Mouse (Mus musculus): ENCODE results near the gene Nacc2. TPM values are rescaled to one million over a fixed set of nuclear protein-coding genes. Genes with fewer than 3 reads are reported as not detected.

The Nacc2 gene
- polyA plus RNA-seq, 1 experiment from 2014 or later = 10.4 TPM

GRCm38 (mm10) chr2:26082883-26083282, 40.1 kb downstream of the Nacc2 start:
- Histone ChIP-seq H3K9me3 (ENCODE audit: control insufficient read depth, low read depth, low read length) (no peaks in the 10 kb centered on the region), H3K27me3 (ENCODE audit: control insufficient read depth, insufficient read depth, low read length) (no peaks in the 10 kb centered on the region), H3K36me3 (ENCODE audit: control insufficient read depth, insufficient read depth, low read length) (no peaks in the 10 kb centered on the region), H3K9ac (replicated peaks; ENCODE audit: low read depth, low read length) (no peak overlapping the region), H3K4me2 (replicated peaks; ENCODE audit: low read depth, low read length) (no peak overlapping the region), H3K4me1 (ENCODE audit: control insufficient read depth, insufficient read depth, low read length) (no peaks in the 10 kb centered on the region), H3K27ac (ENCODE audit: low read length) (no peak overlapping the region), H3K4me3 (ENCODE audit: low read depth, low read length) (no peak overlapping the region)
- ATAC-seq (ENCODE audit: insufficient number of reproducible peaks, insufficient read depth, low FRiP score, low read depth) = no peak
- WGBS = 76% methylated on average over 4 of the region's 4 CpGs

DNA sequence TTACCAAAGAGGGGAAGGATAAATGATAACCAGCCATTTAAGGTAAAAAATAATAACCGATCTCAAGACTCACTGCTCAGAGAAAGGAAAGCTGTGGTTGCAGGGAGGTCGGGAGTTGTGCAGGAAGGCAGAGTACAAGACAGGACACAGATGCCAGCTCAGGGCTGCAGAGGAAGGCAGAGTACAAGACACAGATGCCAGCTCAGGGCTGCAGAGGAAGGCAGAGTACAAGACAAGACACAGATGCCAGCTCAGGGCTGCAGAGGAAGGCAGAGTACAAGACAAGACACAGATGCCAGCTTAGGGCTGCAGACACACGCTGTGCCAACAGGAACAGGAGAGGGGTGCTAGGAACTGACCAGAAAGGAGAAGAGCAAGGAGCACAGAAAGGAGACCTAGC, 42.2 kb downstream of the Nacc2 start:
- ATAC-seq (ENCODE audit: insufficient number of reproducible peaks, insufficient read depth, low FRiP score, low read depth) = no peak
- Histone ChIP-seq H3K9ac (replicated peaks; ENCODE audit: low read depth, low read length) (no peak overlapping the region), H3K27ac (ENCODE audit: low read length) (no peak overlapping the region), H3K9me3 (ENCODE audit: control insufficient read depth, low read depth, low read length) (no peaks in the 10 kb centered on the region), H3K4me3 (ENCODE audit: low read depth, low read length) (no peak overlapping the region), H3K4me1 (ENCODE audit: control insufficient read depth, insufficient read depth, low read length) (no peaks in the 10 kb centered on the region), H3K27me3 (ENCODE audit: control insufficient read depth, insufficient read depth, low read length) (no peaks in the 10 kb centered on the region), H3K4me2 (replicated peaks; ENCODE audit: low read depth, low read length) (no peak overlapping the region), H3K36me3 (ENCODE audit: control insufficient read depth, insufficient read depth, low read length) (no peaks in the 10 kb centered on the region)
- 61% methylated on average over 3 of the region's 3 CpGs for whole genome bisulfite sequencing

DNA sequence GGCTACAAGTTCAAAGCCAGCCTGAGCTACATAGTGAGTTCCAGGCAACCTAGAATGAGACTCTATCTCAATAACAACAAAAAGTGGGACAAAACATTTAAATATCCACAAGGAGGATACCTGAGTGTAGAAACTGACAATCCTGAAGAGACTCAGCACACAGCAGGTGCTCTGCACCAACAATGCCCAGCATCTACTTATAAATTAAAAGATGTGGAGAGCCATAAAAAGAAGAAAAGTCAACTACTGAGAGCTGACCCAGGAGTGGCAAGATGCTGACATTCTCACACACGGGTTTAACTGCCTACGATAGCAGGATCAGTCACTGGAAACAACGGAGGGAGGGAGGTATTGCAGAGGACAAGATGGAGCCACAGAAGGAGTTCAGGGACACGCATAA, 43.6 kb downstream of the Nacc2 start:
- Histone ChIP-seq H3K4me3 (ENCODE audit: low read depth, low read length) (no peak overlapping the region), H3K27me3 (ENCODE audit: control insufficient read depth, insufficient read depth, low read length) (no peaks in the 10 kb centered on the region), H3K4me1 (ENCODE audit: control insufficient read depth, insufficient read depth, low read length) (no peaks in the 10 kb centered on the region), H3K9ac (replicated peaks; ENCODE audit: low read depth, low read length) (no peak overlapping the region), H3K36me3 (ENCODE audit: control insufficient read depth, insufficient read depth, low read length) (no peaks in the 10 kb centered on the region), H3K9me3 (ENCODE audit: control insufficient read depth, low read depth, low read length) (no peaks in the 10 kb centered on the region), H3K4me2 (replicated peaks; ENCODE audit: low read depth, low read length) (no peak overlapping the region), H3K27ac (ENCODE audit: low read length) (no peak overlapping the region)
- no peak for ATAC-seq (ENCODE audit: insufficient number of reproducible peaks, insufficient read depth, low FRiP score, low read depth)
- 85% methylated on average over 4 of the region's 4 CpGs for WGBS

- Histone ChIP-seq H3K9me3 (ENCODE audit: control insufficient read depth, low read depth, low read length) (no peaks in the 10 kb centered on the region), H3K4me3 (ENCODE audit: low read depth, low read length) (no peak overlapping the region), H3K27ac (ENCODE audit: low read length) (no peak overlapping the region), H3K4me2 (replicated peaks; ENCODE audit: low read depth, low read length) (no peak overlapping the region), H3K36me3 (ENCODE audit: control insufficient read depth, insufficient read depth, low read length) (no peaks in the 10 kb centered on the region), H3K4me1 (ENCODE audit: control insufficient read depth, insufficient read depth, low read length) (no peaks in the 10 kb centered on the region), H3K9ac (replicated peaks; ENCODE audit: low read depth, low read length) (no peak overlapping the region), H3K27me3 (ENCODE audit: control insufficient read depth, insufficient read depth, low read length) (no peaks in the 10 kb centered on the region)
- ATAC-seq (ENCODE audit: insufficient number of reproducible peaks, insufficient read depth, low FRiP score, low read depth) = no peak
- 78% methylated on average over 4 of the region's 4 CpGs for WGBS
Observed at GRCm38 (mm10) chr2:26077068-26077467, 46.0 kb downstream of the Nacc2 start.

GRCm38 (mm10) chr2:26076121-26076520, 46.9 kb downstream of the Nacc2 start:
- no peaks in the 10 kb centered on the region for H3K9me3 ChIP-seq (ENCODE audit: control insufficient read depth, low read depth, low read length)
- no peaks in the 10 kb centered on the region for H3K4me1 ChIP-seq (ENCODE audit: control insufficient read depth, insufficient read depth, low read length)
- H3K27me3 ChIP-seq (ENCODE audit: control insufficient read depth, insufficient read depth, low read length) = no peaks in the 10 kb centered on the region
- H3K36me3 ChIP-seq (ENCODE audit: control insufficient read depth, insufficient read depth, low read length) = no peaks in the 10 kb centered on the region
- ATAC-seq (ENCODE audit: insufficient number of reproducible peaks, insufficient read depth, low FRiP score, low read depth) = no peak
- no peak overlapping the region for H3K9ac ChIP-seq (replicated peaks; ENCODE audit: low read depth, low read length)
- 72% methylated on average over 2 of the region's 2 CpGs for WGBS
- H3K4me3 ChIP-seq (ENCODE audit: low read depth, low read length) = no peak overlapping the region
- H3K27ac ChIP-seq (ENCODE audit: low read length) = no peak overlapping the region
- no peak overlapping the region for H3K4me2 ChIP-seq (replicated peaks; ENCODE audit: low read depth, low read length)

- Histone ChIP-seq H3K27ac (ENCODE audit: low read length) (no peak overlapping the region), H3K9ac (replicated peaks; ENCODE audit: low read depth, low read length) (no peak overlapping the region), H3K4me3 (ENCODE audit: low read depth, low read length) (no peak overlapping the region), H3K9me3 (ENCODE audit: control insufficient read depth, low read depth, low read length) (no peaks in the 10 kb centered on the region), H3K4me1 (ENCODE audit: control insufficient read depth, insufficient read depth, low read length) (no peaks in the 10 kb centered on the region), H3K36me3 (ENCODE audit: control insufficient read depth, insufficient read depth, low read length) (no peaks in the 10 kb centered on the region), H3K27me3 (ENCODE audit: control insufficient read depth, insufficient read depth, low read length) (no peaks in the 10 kb centered on the region), H3K4me2 (replicated peaks; ENCODE audit: low read depth, low read length) (no peak overlapping the region)
- no peak for ATAC-seq (ENCODE audit: insufficient number of reproducible peaks, insufficient read depth, low FRiP score, low read depth)
- 87% methylated on average over 5 of the region's 5 CpGs for WGBS
Observed at GRCm38 (mm10) chr2:26074551-26074950, 48.5 kb downstream of the Nacc2 start.

DNA sequence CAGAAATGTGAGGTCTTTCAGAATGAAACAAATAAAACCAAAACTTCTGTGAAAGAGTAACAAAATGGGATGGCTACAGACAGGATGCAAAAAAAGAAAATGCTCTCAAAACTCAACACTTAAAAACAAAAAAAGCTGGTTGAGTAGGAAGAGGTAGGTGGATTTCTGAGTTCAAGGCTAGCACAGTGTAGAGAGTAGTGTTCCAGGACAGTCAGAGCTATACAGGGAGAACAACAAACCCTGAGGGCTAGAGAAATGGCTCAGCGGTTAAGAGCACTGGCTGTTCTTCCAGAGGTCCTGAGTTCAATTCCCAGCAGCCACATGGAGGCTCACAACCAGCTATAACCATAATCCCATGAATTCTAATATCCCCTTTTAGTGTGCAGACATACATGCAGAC, 54.4 kb downstream of the Nacc2 start:
- H3K4me1 ChIP-seq (ENCODE audit: control insufficient read depth, insufficient read depth, low read length) = no peaks in the 10 kb centered on the region
- no peak for ATAC-seq (ENCODE audit: insufficient number of reproducible peaks, insufficient read depth, low FRiP score, low read depth)
- H3K36me3 ChIP-seq (ENCODE audit: control insufficient read depth, insufficient read depth, low read length) = no peaks in the 10 kb centered on the region
- no peak overlapping the region for H3K4me2 ChIP-seq (replicated peaks; ENCODE audit: low read depth, low read length)
- no peaks in the 10 kb centered on the region for H3K9me3 ChIP-seq (ENCODE audit: control insufficient read depth, low read depth, low read length)
- H3K4me3 ChIP-seq (ENCODE audit: low read depth, low read length) = no peak overlapping the region
- no peak overlapping the region for H3K9ac ChIP-seq (replicated peaks; ENCODE audit: low read depth, low read length)
- 91% methylated on average over 1 of the region's 1 CpGs for WGBS
- no peak overlapping the region for H3K27ac ChIP-seq (ENCODE audit: low read length)
- no peaks in the 10 kb centered on the region for H3K27me3 ChIP-seq (ENCODE audit: control insufficient read depth, insufficient read depth, low read length)

GRCm38 (mm10) chr2:26068175-26068574, 54.8 kb downstream of the Nacc2 start:
- Histone ChIP-seq H3K9ac (replicated peaks; ENCODE audit: low read depth, low read length) (no peak overlapping the region), H3K4me2 (replicated peaks; ENCODE audit: low read depth, low read length) (no peak overlapping the region), H3K4me3 (ENCODE audit: low read depth, low read length) (no peak overlapping the region), H3K36me3 (ENCODE audit: control insufficient read depth, insufficient read depth, low read length) (no peaks in the 10 kb centered on the region), H3K9me3 (ENCODE audit: control insufficient read depth, low read depth, low read length) (no peaks in the 10 kb centered on the region), H3K4me1 (ENCODE audit: control insufficient read depth, insufficient read depth, low read length) (no peaks in the 10 kb centered on the region), H3K27me3 (ENCODE audit: control insufficient read depth, insufficient read depth, low read length) (no peaks in the 10 kb centered on the region), H3K27ac (ENCODE audit: low read length) (no peak overlapping the region)
- no peak for ATAC-seq (ENCODE audit: insufficient number of reproducible peaks, insufficient read depth, low FRiP score, low read depth)
- WGBS = 67% methylated on average over 7 of the region's 7 CpGs

DNA sequence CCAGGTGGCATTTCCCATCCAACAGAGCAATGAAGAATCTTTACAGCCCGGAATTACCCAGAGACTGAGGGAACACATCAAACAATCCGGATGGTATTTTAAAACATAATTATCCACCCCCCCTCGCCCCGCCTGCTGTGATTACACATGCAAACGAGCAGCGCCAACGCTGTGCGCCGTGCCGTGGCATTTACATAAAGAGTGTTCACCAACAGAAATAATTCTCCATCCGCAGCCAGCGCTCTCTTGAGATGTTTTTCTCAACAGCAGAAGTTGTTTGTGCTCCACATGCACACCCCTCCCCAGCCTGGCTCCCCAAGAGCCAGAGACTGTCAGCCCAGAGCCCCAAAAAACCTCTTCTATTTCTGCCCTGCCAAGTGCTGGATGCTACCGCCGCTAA, 56.5 kb downstream of the Nacc2 start:
- Histone ChIP-seq H3K9ac (replicated peaks; ENCODE audit: low read depth, low read length) (no peak overlapping the region), H3K36me3 (ENCODE audit: control insufficient read depth, insufficient read depth, low read length) (no peaks in the 10 kb centered on the region), H3K4me3 (ENCODE audit: low read depth, low read length) (no peak overlapping the region), H3K27me3 (ENCODE audit: control insufficient read depth, insufficient read depth, low read length) (no peaks in the 10 kb centered on the region), H3K9me3 (ENCODE audit: control insufficient read depth, low read depth, low read length) (no peaks in the 10 kb centered on the region), H3K4me1 (ENCODE audit: control insufficient read depth, insufficient read depth, low read length) (no peaks in the 10 kb centered on the region), H3K4me2 (replicated peaks; ENCODE audit: low read depth, low read length) (no peak overlapping the region), H3K27ac (ENCODE audit: low read length) (no peak overlapping the region)
- no peak for ATAC-seq (ENCODE audit: insufficient number of reproducible peaks, insufficient read depth, low FRiP score, low read depth)
- 83% methylated on average over 14 of the region's 14 CpGs for WGBS
